Mouse (Mus musculus): ENCODE results near the gene Cldn9. TPM values are rescaled to one million over a fixed set of nuclear protein-coding genes. Genes with fewer than 3 reads are reported as not detected.

Gene Cldn9
- polyA plus RNA-seq, 1 experiment from 2014 or later = 1.4 TPM

- no peak overlapping the region for H3K4me2 ChIP-seq (ENCODE audit: low read length)
- no peak overlapping the region for H3K4me3 ChIP-seq (replicated peaks; ENCODE audit: low read length)
- no peak for ATAC-seq
- WGBS = 40% methylated on average over 2 of the region's 2 CpGs
- no peak overlapping the region for H3K27ac ChIP-seq (ENCODE audit: low read length)
- no peaks in the 10 kb centered on the region; the same call in 1 of the 2 replicates for H3K27me3 ChIP-seq (replicated peaks; ENCODE audit: control insufficient read depth, insufficient read depth, low read length)
- no peaks in the 10 kb centered on the region for H3K9me3 ChIP-seq (ENCODE audit: control insufficient read depth, low read length)
- no peaks in the 10 kb centered on the region for H3K4me1 ChIP-seq (replicated peaks; ENCODE audit: control insufficient read depth, insufficient read depth, low read length)
- no peak overlapping the region for H3K9ac ChIP-seq (replicated peaks; ENCODE audit: low read depth, low read length)
- no peaks in the 10 kb centered on the region for H3K36me3 ChIP-seq (ENCODE audit: control insufficient read depth, insufficient read depth)
Observed at GRCm38 (mm10) chr17:23717003-23717402, 33.2 kb upstream of the Cldn9 start.

- Histone ChIP-seq H3K27me3 (replicated peaks; ENCODE audit: control insufficient read depth, insufficient read depth, low read length) (0 out of 2 replicates have a peak, but pooled peaks cover under 1% of the 10 kb centered on the region), H3K9me3 (ENCODE audit: control insufficient read depth, low read length) (no peaks in the 10 kb centered on the region), H3K9ac (replicated peaks; ENCODE audit: low read depth, low read length) (no peak overlapping the region), H3K4me1 (replicated peaks; ENCODE audit: control insufficient read depth, insufficient read depth, low read length) (peaks cover 5% of the 10 kb centered on the region), H3K27ac (ENCODE audit: low read length) (no peak overlapping the region), H3K36me3 (ENCODE audit: control insufficient read depth, insufficient read depth) (no peaks in the 10 kb centered on the region), H3K4me2 (ENCODE audit: low read length) (no peak overlapping the region), H3K4me3 (replicated peaks; ENCODE audit: low read length) (no peak overlapping the region)
- ATAC-seq = peak; percentile 55
- 0% methylated on average over 3 of the region's 3 CpGs for WGBS
Observed at GRCm38 (mm10) chr17:23706212-23706611, 22.4 kb upstream of the Cldn9 start.

- ATAC-seq = no peak
- H3K4me1 ChIP-seq (replicated peaks; ENCODE audit: control insufficient read depth, insufficient read depth, low read length) = peaks cover 5% of the 10 kb centered on the region
- H3K9ac ChIP-seq (replicated peaks; ENCODE audit: low read depth, low read length) = no peak overlapping the region
- H3K4me2 ChIP-seq (ENCODE audit: low read length) = no peak overlapping the region
- H3K36me3 ChIP-seq (ENCODE audit: control insufficient read depth, insufficient read depth) = no peaks in the 10 kb centered on the region
- no peak overlapping the region for H3K27ac ChIP-seq (ENCODE audit: low read length)
- H3K27me3 ChIP-seq (replicated peaks; ENCODE audit: control insufficient read depth, insufficient read depth, low read length) = peaks cover 6% of the 10 kb centered on the region; the same call in 1 of the 2 replicates
- no peak overlapping the region for H3K4me3 ChIP-seq (replicated peaks; ENCODE audit: low read length)
- 75% methylated on average over 7 of the region's 7 CpGs for WGBS
- no peaks in the 10 kb centered on the region for H3K9me3 ChIP-seq (ENCODE audit: control insufficient read depth, low read length)
Observed at GRCm38 (mm10) chr17:23705525-23706104, 21.8 kb upstream of the Cldn9 start.

GRCm38 (mm10) chr17:23704741-23705140 is 20.9 kb upstream of the Cldn9 start:
- Histone ChIP-seq H3K36me3 (ENCODE audit: control insufficient read depth, insufficient read depth) (no peaks in the 10 kb centered on the region), H3K9ac (replicated peaks; ENCODE audit: low read depth, low read length) (no peak overlapping the region; the same call in 1 of the 2 replicates), H3K27ac (ENCODE audit: low read length) (no peak overlapping the region), H3K4me1 (replicated peaks; ENCODE audit: control insufficient read depth, insufficient read depth, low read length) (peaks cover 7% of the 10 kb centered on the region), H3K4me3 (replicated peaks; ENCODE audit: low read length) (no peak overlapping the region), H3K9me3 (ENCODE audit: control insufficient read depth, low read length) (no peaks in the 10 kb centered on the region), H3K4me2 (ENCODE audit: low read length) (no peak overlapping the region), H3K27me3 (replicated peaks; ENCODE audit: control insufficient read depth, insufficient read depth, low read length) (peaks cover 7% of the 10 kb centered on the region; the same call in 1 of the 2 replicates)
- 50% methylated on average over 7 of the region's 7 CpGs for WGBS
- ATAC-seq = no peak

- ATAC-seq = no peak
- Histone ChIP-seq H3K36me3 (ENCODE audit: control insufficient read depth, insufficient read depth) (no peaks in the 10 kb centered on the region), H3K27ac (ENCODE audit: low read length) (no peak overlapping the region), H3K9me3 (ENCODE audit: control insufficient read depth, low read length) (no peaks in the 10 kb centered on the region), H3K9ac (replicated peaks; ENCODE audit: low read depth, low read length) (no peak overlapping the region), H3K4me2 (ENCODE audit: low read length) (no peak overlapping the region), H3K4me3 (replicated peaks; ENCODE audit: low read length) (no peak overlapping the region), H3K4me1 (replicated peaks; ENCODE audit: control insufficient read depth, insufficient read depth, low read length) (peaks cover 13% of the 10 kb centered on the region), H3K27me3 (replicated peaks; ENCODE audit: control insufficient read depth, insufficient read depth, low read length) (peaks cover 18% of the 10 kb centered on the region)
- 77% methylated on average over 9 of the region's 9 CpGs for WGBS
Observed at GRCm38 (mm10) chr17:23703301-23703700, 19.5 kb upstream of the Cldn9 start.

- Histone ChIP-seq H3K4me2 (ENCODE audit: low read length) (peak overlapping the region; percentile 99), H3K27me3 (replicated peaks; ENCODE audit: control insufficient read depth, insufficient read depth, low read length) (peaks cover 20% of the 10 kb centered on the region), H3K9me3 (ENCODE audit: control insufficient read depth, low read length) (no peaks in the 10 kb centered on the region), H3K4me3 (replicated peaks; ENCODE audit: low read length) (peak overlapping the region; percentile 80), H3K9ac (replicated peaks; ENCODE audit: low read depth, low read length) (peak overlapping the region; percentile 64), H3K27ac (ENCODE audit: low read length) (no peak overlapping the region), H3K36me3 (ENCODE audit: control insufficient read depth, insufficient read depth) (no peaks in the 10 kb centered on the region), H3K4me1 (replicated peaks; ENCODE audit: control insufficient read depth, insufficient read depth, low read length) (peaks cover 12% of the 10 kb centered on the region)
- peak; percentile 98 for ATAC-seq
- under 1% methylated on average over 27 of the region's 28 CpGs for WGBS
Observed at GRCm38 (mm10) chr17:23700079-23700478, 16.3 kb upstream of the Cldn9 start.

GRCm38 (mm10) chr17:23699131-23700077 is 15.6 kb upstream of the Cldn9 start:
- Histone ChIP-seq H3K9me3 (ENCODE audit: control insufficient read depth, low read length) (no peaks in the 10 kb centered on the region), H3K9ac (replicated peaks; ENCODE audit: low read depth, low read length) (peak overlapping the region; percentile 64), H3K4me1 (replicated peaks; ENCODE audit: control insufficient read depth, insufficient read depth, low read length) (peaks cover 8% of the 10 kb centered on the region), H3K4me3 (replicated peaks; ENCODE audit: low read length) (peak overlapping the region; percentile 80), H3K27me3 (replicated peaks; ENCODE audit: control insufficient read depth, insufficient read depth, low read length) (peaks cover 20% of the 10 kb centered on the region), H3K36me3 (ENCODE audit: control insufficient read depth, insufficient read depth) (no peaks in the 10 kb centered on the region), H3K27ac (ENCODE audit: low read length) (no peak overlapping the region), H3K4me2 (ENCODE audit: low read length) (peak overlapping the region; percentile 99)
- ATAC-seq = peak; percentile 2; the same call in 1 of the 2 replicates
- under 1% methylated on average over 87 of the region's 101 CpGs for WGBS

GRCm38 (mm10) chr17:23695801-23696200 is 12.0 kb upstream of the Cldn9 start:
- H3K4me1 ChIP-seq (replicated peaks; ENCODE audit: control insufficient read depth, insufficient read depth, low read length) = peaks cover 8% of the 10 kb centered on the region
- H3K4me2 ChIP-seq (ENCODE audit: low read length) = no peak overlapping the region
- H3K9me3 ChIP-seq (ENCODE audit: control insufficient read depth, low read length) = no peaks in the 10 kb centered on the region
- WGBS = 8% methylated on average over 3 of the region's 3 CpGs
- ATAC-seq = no peak
- no peak overlapping the region for H3K9ac ChIP-seq (replicated peaks; ENCODE audit: low read depth, low read length)
- no peak overlapping the region for H3K4me3 ChIP-seq (replicated peaks; ENCODE audit: low read length)
- H3K27me3 ChIP-seq (replicated peaks; ENCODE audit: control insufficient read depth, insufficient read depth, low read length) = peaks cover 16% of the 10 kb centered on the region
- H3K27ac ChIP-seq (ENCODE audit: low read length) = no peak overlapping the region
- H3K36me3 ChIP-seq (ENCODE audit: control insufficient read depth, insufficient read depth) = no peaks in the 10 kb centered on the region

- Histone ChIP-seq H3K36me3 (ENCODE audit: control insufficient read depth, insufficient read depth) (no peaks in the 10 kb centered on the region), H3K27me3 (replicated peaks; ENCODE audit: control insufficient read depth, insufficient read depth, low read length) (peaks cover 14% of the 10 kb centered on the region), H3K27ac (ENCODE audit: low read length) (no peak overlapping the region), H3K9ac (replicated peaks; ENCODE audit: low read depth, low read length) (no peak overlapping the region), H3K4me1 (replicated peaks; ENCODE audit: control insufficient read depth, insufficient read depth, low read length) (peaks cover 4% of the 10 kb centered on the region), H3K4me2 (ENCODE audit: low read length) (no peak overlapping the region), H3K4me3 (replicated peaks; ENCODE audit: low read length) (no peak overlapping the region), H3K9me3 (ENCODE audit: control insufficient read depth, low read length) (no peaks in the 10 kb centered on the region)
- no peak for ATAC-seq
- 83% methylated on average over 1 of the region's 1 CpGs for WGBS
Observed at GRCm38 (mm10) chr17:23694491-23694890, 10.7 kb upstream of the Cldn9 start.

Data from forebrain, embryonic 16.5 days (tissue).